Mouse (Mus musculus) limb, embryonic 14.5 days (tissue): ENCODE results near the gene Mroh8. TPM values are rescaled to one million over a fixed set of nuclear protein-coding genes. Genes with fewer than 3 reads are reported as not detected.

Experiments
- ATAC-seq: fragments of 200-750 bp; cut with Nextera tagmentation; 2 replicates; pipeline ENCODE4 v1.8.0; 2017; ENCODE audit warnings: low read depth, moderate number of reproducible peaks, moderate TSS enrichment; ENCODE audit not compliant: low FRiP score
- DNase-seq: peaks from one replicate; pipeline ENCODE4 v3.0.0-alpha.2; 2015; ENCODE audit warnings: low spot score
- H3K27ac ChIP-seq: fragments of 300-500 bp; sonication (generic); replicated peaks from 2 replicates; pipeline ENCODE4 v1.5.1; 2014; ENCODE audit warnings: low read depth, mild to moderate bottlenecking, low read length, moderate library complexity, mixed read lengths
- H3K27me3 ChIP-seq: fragments of 300-500 bp; sonication (generic); 2 replicates; pipeline ENCODE4 v1.6.1; 2014; ENCODE audit warnings: low read length, mixed read lengths; ENCODE audit not compliant: control insufficient read depth, insufficient read depth
- H3K36me3 ChIP-seq: fragments of 300-500 bp; sonication (generic); 2 replicates; pipeline ENCODE4 v1.6.1; 2014; ENCODE audit warnings: mild to moderate bottlenecking, low read length, moderate library complexity, mixed read lengths; ENCODE audit not compliant: control insufficient read depth, insufficient read depth
- H3K4me1 ChIP-seq: fragments of 300-500 bp; sonication (generic); 2 replicates; pipeline ENCODE4 v1.6.1; 2014; ENCODE audit warnings: antibody characterized with exemption, low read length, mixed read lengths; ENCODE audit not compliant: control insufficient read depth, insufficient read depth
- H3K4me2 ChIP-seq: fragments of 300-500 bp; sonication (generic); replicated peaks from 2 replicates; pipeline ENCODE4 v1.6.1; 2014; ENCODE audit warnings: low read depth, mild to moderate bottlenecking, low read length, moderate library complexity; ENCODE audit not compliant: severe bottlenecking
- H3K4me3 ChIP-seq: fragments of 300-500 bp; sonication (generic); replicated peaks from 2 replicates; pipeline ENCODE4 v1.5.1; 2014; ENCODE audit warnings: low read length
- H3K9ac ChIP-seq: fragments of 300-500 bp; sonication (generic); 2 replicates; pipeline ENCODE4 v1.6.1; 2014; ENCODE audit warnings: mild to moderate bottlenecking, low read depth, low read length, moderate library complexity; ENCODE audit not compliant: severe bottlenecking
- H3K9me3 ChIP-seq: fragments of 300-500 bp; sonication (generic); 2 replicates; pipeline ENCODE4 v1.6.1; 2016; ENCODE audit warnings: low read length; ENCODE audit not compliant: control insufficient read depth
- POLR2A ChIP-seq: fragments of 200-500 bp; IDR thresholded peaks from 2 replicates; pipeline ENCODE4 v1.8.0; 2012; ENCODE audit warnings: inconsistent platforms, mild to moderate bottlenecking, moderate library complexity, borderline replicate concordance; ENCODE audit not compliant: insufficient read depth, insufficient read length; ENCODE audit errors: extremely low read depth
- WGBS: fragments of 180-500 bp; shearing (Covaris S2); extraction: QIAGEN DNeasy Blood & Tissue Kit; methylation state at CpG from one replicate; pipeline ENCODE4 v1.1.7; 2014; 5-methylcytosine and 5-hydroxymethylcytosine counted together
- polyA plus RNA-seq, 2 experiments: library from polyadenylated mRNA; depleted of rRNA in 1 of 2; stranded (reverse) in 1 of 2; unstranded in 1 of 2; fragments of >200 nt; fragmentation: Nextera tagmentation in 1 of 2; extraction: Ambion mirVana in 1 of 2; gene quantifications; 2 replicates each; pipeline versions ENCODE4 v1.2.1 to v1.2.3; 2012 to 2014

The Mroh8 gene
- polyA plus RNA-seq, 2 experiments = 0.18 to 0.36 TPM

- Histone ChIP-seq H3K9ac (no peak overlapping the region), H3K36me3 (peaks cover 56% of the 10 kb centered on the region), H3K4me1 (no peaks in the 10 kb centered on the region), H3K27me3 (no peaks in the 10 kb centered on the region), H3K4me3 (no peak overlapping the region), H3K9me3 (no peaks in the 10 kb centered on the region), H3K27ac (no peak overlapping the region), H3K4me2 (no peak overlapping the region)
- WGBS = 82% methylated on average over 2 of the region's 2 CpGs
- no peak for DNase-seq
- TF ChIP-seq POLR2A = no peak
- no peak for ATAC-seq
Observed at GRCm38 (mm10) chr2:157164101-157164500, 115.2 kb downstream of the Mroh8 start.

Other genes with a start within 250 kb of the Mroh8 start
- 14.2 and 22.8 TPM in 2 replicates for gene Soga1, start 200.3 kb downstream of the Mroh8 start, polyA plus RNA-seq (2012; rRNA removed)
- 5.5 and 7.9 TPM in 2 replicates for gene Soga1, start 200.3 kb downstream of the Mroh8 start, polyA plus RNA-seq (2014; fragmentation: Nextera tagmentation; extraction: Ambion mirVana)
- not detected in 2 replicates for gene Tldc2, start 192.5 kb downstream of the Mroh8 start, polyA plus RNA-seq (2012; rRNA removed)
- not detected in 2 replicates for gene Tldc2, start 192.5 kb downstream of the Mroh8 start, polyA plus RNA-seq (2014; fragmentation: Nextera tagmentation; extraction: Ambion mirVana)
- 33.6 and 34.4 TPM in 2 replicates for gene Samhd1, start 144.3 kb downstream of the Mroh8 start, polyA plus RNA-seq (2012; rRNA removed)
- 24.3 and 28.5 TPM in 2 replicates for gene Samhd1, start 144.3 kb downstream of the Mroh8 start, polyA plus RNA-seq (2014; fragmentation: Nextera tagmentation; extraction: Ambion mirVana)
- gene Rbl1, start 75.0 kb downstream of the Mroh8 start, polyA plus RNA-seq (2012; rRNA removed) = 19.7 and 19.9 TPM in 2 replicates
- 20.2 and 20.4 TPM in 2 replicates for gene Rbl1, start 75.0 kb downstream of the Mroh8 start, polyA plus RNA-seq (2014; fragmentation: Nextera tagmentation; extraction: Ambion mirVana)
- gene Rpn2, start 532 bp downstream of the Mroh8 start, polyA plus RNA-seq (2012; rRNA removed) = 329 and 384 TPM in 2 replicates
- gene Rpn2, start 532 bp downstream of the Mroh8 start, polyA plus RNA-seq (2014; fragmentation: Nextera tagmentation; extraction: Ambion mirVana) = 307 and 315 TPM in 2 replicates
- 0.54 and 0.65 TPM in 2 replicates for gene Ghrh, start 68.0 kb upstream of the Mroh8 start, polyA plus RNA-seq (2012; rRNA removed)
- 0.56 TPM in 1 of 2 replicates, not detected in the other for gene Ghrh, start 68.0 kb upstream of the Mroh8 start, polyA plus RNA-seq (2014; fragmentation: Nextera tagmentation; extraction: Ambion mirVana)
- 80.4 and 82.3 TPM in 2 replicates for gene Manbal, start 88.0 kb upstream of the Mroh8 start, polyA plus RNA-seq (2012; rRNA removed)
- gene Manbal, start 88.0 kb upstream of the Mroh8 start, polyA plus RNA-seq (2014; fragmentation: Nextera tagmentation; extraction: Ambion mirVana) = 47.1 and 52.8 TPM in 2 replicates
- gene Src, start 138.9 kb upstream of the Mroh8 start, polyA plus RNA-seq (2012; rRNA removed) = 43.6 and 56.3 TPM in 2 replicates
- gene Src, start 138.9 kb upstream of the Mroh8 start, polyA plus RNA-seq (2014; fragmentation: Nextera tagmentation; extraction: Ambion mirVana) = 15.9 and 17.2 TPM in 2 replicates